10 mouse cellular contexts compared by ENCODE assay signal in genomic region chr7:7295595-7295994, GRCm38 (mm10). TPM values are rescaled to one million over a fixed set of nuclear protein-coding genes. Genes with fewer than 3 reads are reported as not detected.
DNase-seq lines count a peak whose midpoint lies in the region; ATAC-seq and TF ChIP-seq lines count a peak whose summit lies in the region.
"Had no signal": no experiment of that assay in that cellular context is flagged by ENCODE, and none has a peak within 500 bp of the region (broad histone marks: within the 10 kb centered on the region; RNA-seq: fewer than 3 reads in every experiment).

No protein-coding gene starts in this region.

- H3K36me3 ChIP-seq in heart, adult 2 months (ENCODE audit: control insufficient read depth, insufficient read depth, low read length), result no peaks in the 10 kb centered on the region
- peaks cover 57% of the 10 kb centered on the region for H3K36me3 ChIP-seq in embryonic facial prominence, embryonic 10.5 days (replicated peaks)

- no peaks in the 10 kb centered on the region for H3K79me2 ChIP-seq in heart, adult 2 months (replicated peaks; ENCODE audit: control insufficient read depth, insufficient read depth, low read length)

- H3K9ac ChIP-seq in heart, adult 2 months (ENCODE audit: low read depth, low read length), result no peak overlapping the region

- TF ChIP-seq CTCF in heart, adult 2 months (IDR thresholded peaks at IDR 0.05), result peak; percentile 68

- H3K9me3 ChIP-seq in embryonic facial prominence, embryonic 10.5 days, result peaks cover 18% of the 10 kb centered on the region

- H3K4me1 ChIP-seq in heart, adult 2 months (ENCODE audit: control insufficient read depth, insufficient read depth, low read length), result peaks cover 2% of the 10 kb centered on the region; the same call in 1 of the 2 replicates
- peaks cover 10% of the 10 kb centered on the region for H3K4me1 ChIP-seq in embryonic facial prominence, embryonic 10.5 days

- no peak for ATAC-seq in activated CD4-positive, CD25-positive, alpha-beta regulatory T cell, adult 4 months

- DNase-seq in heart, adult 2 months, result peak in 1 of 2 experiments; percentile 46
- no peak for DNase-seq in heart, adult 9 months (ENCODE audit: low spot score in 2 of 2)
- DNase-seq in CD4-positive helper T cell, adult 2 months (ENCODE audit: low read depth, low spot score), result peak; percentile 61
- peak; percentile 56 for DNase-seq in adrenal gland, adult 2 months
- peak; percentile 29 for DNase-seq in embryonic facial prominence, embryonic 10.5 days (ENCODE audit: low spot score)
- DNase-seq in layer of hippocampus, adult 9-11 months, result peak; percentile 63
- peak; percentile 77 for DNase-seq in retina, embryonic 14.5 days (ENCODE audit: low spot score)

- no peak overlapping the region for H3K4me3 ChIP-seq in heart, adult 2 months
- no peak overlapping the region for H3K4me3 ChIP-seq in embryonic facial prominence, embryonic 10.5 days

- intact Hi-C loops in heart, adult 2 months (cut with DNase I), result loop anchor here (5.0 to 10.0 kb wide), 2 partner anchors 933 to 1011 kb away; partner anchors contain the start of genes Zfp667 and Zfp78

- no peak overlapping the region for H3K27ac ChIP-seq in heart, adult 2 months
- no peak overlapping the region for H3K27ac ChIP-seq in embryonic facial prominence, embryonic 10.5 days (replicated peaks)

- 80% methylated on average over 16 of the region's 16 CpGs for WGBS in heart, adult 2 months
- 85% methylated on average over 16 of the region's 16 CpGs for WGBS in embryonic facial prominence, embryonic 10.5 days

- H3K27me3 ChIP-seq in heart, adult 2 months (ENCODE audit: control insufficient read depth, insufficient read depth, low read length), result no peaks in the 10 kb centered on the region
- H3K27me3 ChIP-seq in embryonic facial prominence, embryonic 10.5 days (replicated peaks; ENCODE audit: low read depth, poor library complexity, severe bottlenecking), result no peaks in the 10 kb centered on the region

- no peak for TF ChIP-seq POLR2A in heart, adult 2 months (IDR thresholded peaks at IDR 0.05; ENCODE audit: insufficient read depth, low read depth, low read length)

- TF ChIP-seq EP300 in heart, adult 2 months (IDR thresholded peaks at IDR 0.05; ENCODE audit: insufficient read depth, low read depth, low read length), result no peak

RNA-seq across cellular contexts. Expression of gene Clcn4, which starts 5.1 kb away (rescaled TPM):
- total RNA-seq in heart, adult 2 months (2021), result 10 to 100 TPM; 50.1 to 55.4 TPM
- polyA plus RNA-seq in heart, adult 2 months (2012; rRNA removed), result 27.2 and 48.8 TPM in 2 replicates
- total RNA-seq in adrenal gland, adult 2 months (2021), result 10 to 100 TPM; 59.4 to 66.7 TPM
- polyA plus RNA-seq in adrenal gland, adult 2 months (2012; rRNA removed), result 34.0 and 36.1 TPM in 2 replicates
- polyA plus RNA-seq in embryonic facial prominence, embryonic 10.5 days (2016; fragmentation: Nextera tagmentation; extraction: Ambion mirVana), result 38.4 and 39.1 TPM in 2 replicates
- 10 to 100 TPM; 53.4 to 67.2 TPM for polyA plus RNA-seq in activated CD4-positive, CD25-positive, alpha-beta regulatory T cell, adult 4 months (2017; shearing (Covaris generic))

RNA-seq across cellular contexts. Expression of gene Gm45844, which starts 17.5 kb away (rescaled TPM):
- total RNA-seq in heart, adult 2 months (2021), result 1 to 10 TPM in 1 of 2 experiments, under 1 TPM in 1; 0.34 to 2.2 TPM
- polyA plus RNA-seq in heart, adult 2 months (2012; rRNA removed), result 0.20 and 0.98 TPM in 2 replicates
- total RNA-seq in adrenal gland, adult 2 months (2021), result 1 to 10 TPM; 2.8 to 2.9 TPM
- 0.47 and 2.6 TPM in 2 replicates for polyA plus RNA-seq in adrenal gland, adult 2 months (2012; rRNA removed)
- 1.7 and 3.7 TPM in 2 replicates for polyA plus RNA-seq in embryonic facial prominence, embryonic 10.5 days (2016; fragmentation: Nextera tagmentation; extraction: Ambion mirVana)
- polyA plus RNA-seq in activated CD4-positive, CD25-positive, alpha-beta regulatory T cell, adult 4 months (2017; shearing (Covaris generic)), result under 1 TPM; 0.23 to 0.95 TPM

RNA-seq across cellular contexts. Expression of gene Vmn2r30, which starts 41.8 kb away (rescaled TPM):
- not detected for total RNA-seq in heart, adult 2 months (2021)
- not detected in 2 replicates for polyA plus RNA-seq in heart, adult 2 months (2012; rRNA removed)
- under 1 TPM; 0.10 to 0.17 TPM for total RNA-seq in adrenal gland, adult 2 months (2021)
- 0.03 TPM in 1 of 2 replicates, not detected in the other for polyA plus RNA-seq in adrenal gland, adult 2 months (2012; rRNA removed)
- polyA plus RNA-seq in embryonic facial prominence, embryonic 10.5 days (2016; fragmentation: Nextera tagmentation; extraction: Ambion mirVana), result not detected in 2 replicates
- polyA plus RNA-seq in activated CD4-positive, CD25-positive, alpha-beta regulatory T cell, adult 4 months (2017; shearing (Covaris generic)), result not detected
- polyA plus RNA-seq: limb, embryonic 14.5 days; stomach, embryonic 14.5 days had no signal

RNA-seq across cellular contexts. Expression of gene Vmn2r29, which starts 48.5 kb away (rescaled TPM):
- total RNA-seq in heart, adult 2 months (2021), result under 1 TPM in 1 of 2 experiments, not detected in 1; 0.09 TPM
- 0.06 TPM in 1 of 2 replicates, not detected in the other for polyA plus RNA-seq in heart, adult 2 months (2012; rRNA removed)
- 1 to 10 TPM; 1.0 to 1.4 TPM for total RNA-seq in adrenal gland, adult 2 months (2021)
- polyA plus RNA-seq in adrenal gland, adult 2 months (2012; rRNA removed), result 0.09 and 0.13 TPM in 2 replicates
- 0.26 TPM in 2 replicates for polyA plus RNA-seq in embryonic facial prominence, embryonic 10.5 days (2016; fragmentation: Nextera tagmentation; extraction: Ambion mirVana)
- polyA plus RNA-seq in activated CD4-positive, CD25-positive, alpha-beta regulatory T cell, adult 4 months (2017; shearing (Covaris generic)), result under 1 TPM in 1 of 2 experiments, not detected in 1; 0.12 TPM

Comparison
In these comparisons a context has a peak if more than half of its experiments do, and no peak if none do; other contexts are left out.
1. DNase-seq: peak in CD4-positive helper T cell, adult 2 months (single experiment), adrenal gland, adult 2 months (single experiment), embryonic facial prominence, embryonic 10.5 days (single experiment), layer of hippocampus, adult 9-11 months (single experiment) and retina, embryonic 14.5 days (single experiment); none in heart, adult 9 months (0 of 2).